Mouse (Mus musculus): Measurements from ENCODE around the gene G6pc3.
A peak's percentile ranks its signal among the peaks of the same experiment; 100 is the strongest.

Gene G6pc3

GRCm38 (mm10) chr11:102217876-102218430 is 28.5 kb downstream of the G6pc3 start:
- DNase-seq (ENCODE audit: extremely low read depth, low read depth, low spot score): no peak

GRCm38 (mm10) chr11:102218783-102219182 is 29.4 kb downstream of the G6pc3 start:
- DNase-seq (ENCODE audit: extremely low read depth, low read depth, low spot score): no peak

- DNase-seq (ENCODE audit: extremely low read depth, low read depth, low spot score): no peak
These were observed 30.0 kb downstream of the G6pc3 start for GRCm38 (mm10) chr11:102219247-102219993.

GRCm38 (mm10) chr11:102219994-102220346 is 30.6 kb downstream of the G6pc3 start:
- no peak for DNase-seq (ENCODE audit: extremely low read depth, low read depth, low spot score)

- no peak for DNase-seq (ENCODE audit: extremely low read depth, low read depth, low spot score)
These were observed 31.0 kb downstream of the G6pc3 start for GRCm38 (mm10) chr11:102220451-102220850.

- no peak for DNase-seq (ENCODE audit: extremely low read depth, low read depth, low spot score)
These were observed 32.0 kb downstream of the G6pc3 start for GRCm38 (mm10) chr11:102221243-102221953.

- DNase-seq (ENCODE audit: extremely low read depth, low read depth, low spot score): no peak
These were observed 32.5 kb downstream of the G6pc3 start for GRCm38 (mm10) chr11:102221954-102222351.

GRCm38 (mm10) chr11:102223166-102223565 is 33.7 kb downstream of the G6pc3 start:
- DNase-seq (ENCODE audit: extremely low read depth, low read depth, low spot score): no peak

- DNase-seq (ENCODE audit: extremely low read depth, low read depth, low spot score): no peak
These were observed 35.3 kb downstream of the G6pc3 start for GRCm38 (mm10) chr11:102224686-102225085.

GRCm38 (mm10) chr11:102225221-102225620 is 35.8 kb downstream of the G6pc3 start:
- no peak for DNase-seq (ENCODE audit: extremely low read depth, low read depth, low spot score)

GRCm38 (mm10) chr11:102226067-102226978 is 36.9 kb downstream of the G6pc3 start:
- DNase-seq (ENCODE audit: extremely low read depth, low read depth, low spot score): no peak

GRCm38 (mm10) chr11:102227270-102228190 is 38.1 kb downstream of the G6pc3 start:
- no peak for DNase-seq (ENCODE audit: extremely low read depth, low read depth, low spot score)

GRCm38 (mm10) chr11:102228191-102228545 is 38.7 kb downstream of the G6pc3 start:
- no peak for DNase-seq (ENCODE audit: extremely low read depth, low read depth, low spot score)

- DNase-seq (ENCODE audit: extremely low read depth, low read depth, low spot score): no peak
These were observed 39.3 kb downstream of the G6pc3 start for GRCm38 (mm10) chr11:102228646-102229268.

- DNase-seq (ENCODE audit: extremely low read depth, low read depth, low spot score): no peak
These were observed 40.0 kb downstream of the G6pc3 start for GRCm38 (mm10) chr11:102229331-102229953.

- peak; percentile 71 for DNase-seq (ENCODE audit: extremely low read depth, low read depth, low spot score)
These were observed 40.8 kb downstream of the G6pc3 start, which contains the start of gene Hdac5 for GRCm38 (mm10) chr11:102230006-102230741. Gene Hdac5, minus strand, starts transcription at chr11:102230166.

- no peak for DNase-seq (ENCODE audit: extremely low read depth, low read depth, low spot score)
These were observed 46.6 kb downstream of the G6pc3 start for GRCm38 (mm10) chr11:102236022-102236421.

- DNase-seq (ENCODE audit: extremely low read depth, low read depth, low spot score): no peak
These were observed 51.2 kb downstream of the G6pc3 start for GRCm38 (mm10) chr11:102240636-102241035.

Data from fat pad, adult 2 months (tissue).